Mouse (Mus musculus) telencephalon, adult 2 months (tissue): ENCODE measurements around the gene Tspan6.
A peak's percentile ranks its signal among the peaks of the same experiment; 100 is the strongest.

Experiments
- DNase-seq: peaks from one replicate; pipeline ENCODE4 v3.0.0-alpha.2; 2011; ENCODE audit warnings: low read depth, low spot score

Gene Tspan6

GRCm38 (mm10) chrX:133898014-133898542 is at the start of gene Tspan6:
Gene Tspan6 (minus strand): TSS chrX:133898429.
- DNase-seq: peak; percentile 73

GRCm38 (mm10) chrX:133947427-133947826 is 49.2 kb upstream of the Tspan6 start:
- DNase-seq: peak; percentile 18

GRCm38 (mm10) chrX:133939561-133939960 is 41.3 kb upstream of the Tspan6 start:
- DNase-seq: no peak

GRCm38 (mm10) chrX:133936605-133937225 is 38.5 kb upstream of the Tspan6 start:
- DNase-seq: no peak

GRCm38 (mm10) chrX:133931302-133932013 is 33.2 kb upstream of the Tspan6 start:
- DNase-seq: peak; percentile 36

- no peak for DNase-seq
These were observed 28.5 kb upstream of the Tspan6 start for GRCm38 (mm10) chrX:133926760-133927159.

- no peak for DNase-seq
These were observed 23.0 kb upstream of the Tspan6 start for GRCm38 (mm10) chrX:133921187-133921586.

GRCm38 (mm10) chrX:133914219-133914618 is 16.0 kb upstream of the Tspan6 start:
- no peak for DNase-seq

- DNase-seq: no peak
These were observed 14.8 kb upstream of the Tspan6 start for GRCm38 (mm10) chrX:133913006-133913405.

- no peak for DNase-seq
These were observed 13.3 kb upstream of the Tspan6 start for GRCm38 (mm10) chrX:133911397-133912103.

GRCm38 (mm10) chrX:133908261-133908660 is 10.0 kb upstream of the Tspan6 start, which contains the start of gene Srpx2:
Gene Srpx2 (plus strand): TSS chrX:133908426.
- no peak for DNase-seq

- DNase-seq: no peak
These were observed 10.1 kb downstream of the Tspan6 start for GRCm38 (mm10) chrX:133888111-133888510.

- no peak for DNase-seq
These were observed 10.9 kb downstream of the Tspan6 start for GRCm38 (mm10) chrX:133887308-133887707.

GRCm38 (mm10) chrX:133869743-133870142 is 28.5 kb downstream of the Tspan6 start:
- no peak for DNase-seq

GRCm38 (mm10) chrX:133853637-133854036 is 44.6 kb downstream of the Tspan6 start:
- DNase-seq: no peak

- no peak for DNase-seq
These were observed 47.5 kb downstream of the Tspan6 start, which contains the start of gene Tnmd for GRCm38 (mm10) chrX:133850680-133851079. Gene Tnmd (plus strand): TSS chrX:133850980.
